Mouse (Mus musculus) myocyte (in vitro differentiated cells): ENCODE results near the gene Trim9. TPM values are rescaled to one million over a fixed set of nuclear protein-coding genes. Genes with fewer than 3 reads are reported as not detected.

Experiments used
- H3K27me3 ChIP-seq: one replicate; pipeline ENCODE4 v1.6.1; 2011; ENCODE audit not compliant: control insufficient read depth, insufficient read depth, insufficient read length
- H3K36me3 ChIP-seq: one replicate; pipeline ENCODE4 v1.6.1; 2011; ENCODE audit not compliant: control insufficient read depth, insufficient read depth
- H3K4me2 ChIP-seq: one replicate; pipeline ENCODE4 v1.6.1; 2011; ENCODE audit warnings: low read depth, control low read depth
- H3K4me3 ChIP-seq: one replicate; pipeline ENCODE4 v1.5.1; 2011; ENCODE audit warnings: mild to moderate bottlenecking, control low read depth, moderate library complexity
- H3K79me2 ChIP-seq: one replicate; pipeline ENCODE4 v1.6.1; 2011; ENCODE audit not compliant: control insufficient read depth, insufficient read depth
- H3ac ChIP-seq: one replicate; pipeline ENCODE4 v1.6.1; 2011; ENCODE audit not compliant: control insufficient read depth, insufficient read length
- CEBPB ChIP-seq: IDR thresholded peaks from 2 replicates; pipeline ENCODE4 v1.6.1; 2011; ENCODE audit warnings: mild to moderate bottlenecking, moderate library complexity; ENCODE audit not compliant: poor library complexity, insufficient read depth, severe bottlenecking
- E2F4 ChIP-seq: IDR thresholded peaks from one replicate; pipeline ENCODE4 v1.6.1; 2011; ENCODE audit warnings: mild to moderate bottlenecking, control low read depth, moderate library complexity; ENCODE audit not compliant: insufficient read depth
- MAX ChIP-seq: IDR thresholded peaks from one replicate; pipeline ENCODE4 v1.6.1; 2011; ENCODE audit warnings: low read depth, mild to moderate bottlenecking, control low read depth
- MYOD1 ChIP-seq, 3 experiments: IDR thresholded peaks; one replicate each; pipeline ENCODE4 v1.6.1; 2011; ENCODE audit warnings: control low read depth in 2 of 3, low read depth in 2 of 3, mild to moderate bottlenecking in 2 of 3, moderate library complexity in 1 of 3; ENCODE audit not compliant: insufficient read length in 2 of 3, control insufficient read depth in 1 of 3
- MYOG ChIP-seq, 3 experiments: IDR thresholded peaks; one replicate each; pipeline ENCODE4 v1.6.1; 2011; ENCODE audit warnings: control low read depth in 2 of 3, low read depth in 2 of 3, mild to moderate bottlenecking in 2 of 3; ENCODE audit not compliant: insufficient read length in 2 of 3, control insufficient read depth in 1 of 3, insufficient read depth in 1 of 3
- POLR2A ChIP-seq: IDR thresholded peaks from one replicate; pipeline ENCODE4 v1.6.1; 2011; ENCODE audit warnings: low read depth, mild to moderate bottlenecking, control low read depth, moderate library complexity; ENCODE audit not compliant: insufficient read length
- POLR2AphosphoS2 ChIP-seq: IDR thresholded peaks from one replicate; pipeline ENCODE4 v1.6.1; 2011; ENCODE audit warnings: low read depth, control low read depth; ENCODE audit not compliant: insufficient read length
- REST ChIP-seq: IDR thresholded peaks from one replicate; pipeline ENCODE4 v1.6.1; 2011; ENCODE audit warnings: mild to moderate bottlenecking, control low read depth, moderate library complexity; ENCODE audit not compliant: insufficient read depth, insufficient read length
- SRF ChIP-seq: IDR thresholded peaks from one replicate; pipeline ENCODE4 v1.6.1; 2011; ENCODE audit warnings: low read depth; ENCODE audit not compliant: control insufficient read depth, insufficient read length
- TCF12 ChIP-seq: IDR thresholded peaks from one replicate; pipeline ENCODE4 v1.6.1; 2011; ENCODE audit warnings: mild to moderate bottlenecking, control low read depth; ENCODE audit not compliant: poor library complexity, insufficient read depth, severe bottlenecking
- TCF3 ChIP-seq: IDR thresholded peaks from one replicate; pipeline ENCODE4 v1.6.1; 2011; ENCODE audit warnings: low read depth, control low read depth; ENCODE audit not compliant: insufficient read length
- USF1 ChIP-seq: IDR thresholded peaks from one replicate; pipeline ENCODE4 v1.6.1; 2011; ENCODE audit warnings: low read depth, mild to moderate bottlenecking, control low read depth, moderate library complexity
- polyA plus RNA-seq: library from polyadenylated mRNA; unstranded; fragments of >200 nt; fragmentation: generic; extraction: Trizol; gene quantifications from one replicate; pipeline ENCODE4 v1.2.1, GENCODE M21; 2012; ENCODE audit warnings: missing spikeins

The Trim9 gene
- polyA plus RNA-seq, 1 experiment, result not detected

- Histone ChIP-seq H3K4me2 (no peak overlapping the region), H3ac (no peak overlapping the region), H3K27me3 (peaks cover 18% of the 10 kb centered on the region), H3K79me2 (no peaks in the 10 kb centered on the region), H3K4me3 (no peak overlapping the region), H3K36me3 (no peaks in the 10 kb centered on the region)
- TF ChIP-seq MYOG (IDR thresholded peaks at IDR 0.05; ENCODE audit: control insufficient read depth in 1 of 3, insufficient read depth in 1 of 3, insufficient read length in 2 of 3, low read depth in 2 of 3) (no peak), POLR2AphosphoS2 (no peak), SRF (no peak), USF1 (no peak), TCF12 (no peak), MYOD1 (IDR thresholded peaks at IDR 0.05; ENCODE audit: control insufficient read depth in 1 of 3, insufficient read length in 2 of 3, low read depth in 2 of 3) (no peak), TCF3 (no peak), E2F4 (no peak), REST (no peak), CEBPB (no peak), POLR2A (no peak)
Measured at GRCm38 (mm10) chr12:70221425-70221824, 126.0 kb downstream of the Trim9 start.

GRCm38 (mm10) chr12:70218795-70219540 lies 128.4 kb downstream of the Trim9 start:
- TF ChIP-seq POLR2A (no peak), TCF12 (no peak), E2F4 (no peak)
- Histone ChIP-seq H3K79me2 (no peaks in the 10 kb centered on the region), H3K36me3 (no peaks in the 10 kb centered on the region), H3K27me3 (peaks cover 6% of the 10 kb centered on the region), H3K4me2 (no peak overlapping the region), H3K4me3 (no peak overlapping the region), H3ac (no peak overlapping the region)

GRCm38 (mm10) chr12:70216229-70216800 lies 131.1 kb downstream of the Trim9 start:
- H3K36me3 ChIP-seq, result no peaks in the 10 kb centered on the region
- no peak overlapping the region for H3ac ChIP-seq
- no peak for TF ChIP-seq POLR2A
- TF ChIP-seq E2F4, result no peak
- TF ChIP-seq POLR2AphosphoS2, result no peak
- no peak for TF ChIP-seq USF1
- TF ChIP-seq TCF12, result no peak
- TF ChIP-seq CEBPB, result no peak
- TF ChIP-seq MYOD1 (IDR thresholded peaks at IDR 0.05; ENCODE audit: control insufficient read depth in 1 of 3, insufficient read length in 2 of 3, low read depth in 2 of 3), result no peak
- TF ChIP-seq TCF3, result no peak
- no peak for TF ChIP-seq MAX
- TF ChIP-seq SRF, result no peak
- TF ChIP-seq MYOG (IDR thresholded peaks at IDR 0.05; ENCODE audit: control insufficient read depth in 1 of 3, insufficient read depth in 1 of 3, insufficient read length in 2 of 3, low read depth in 2 of 3), result no peak
- H3K4me2 ChIP-seq, result no peak overlapping the region
- no peak overlapping the region for H3K4me3 ChIP-seq
- no peaks in the 10 kb centered on the region for H3K79me2 ChIP-seq
- H3K27me3 ChIP-seq, result peaks cover 6% of the 10 kb centered on the region

- Histone ChIP-seq H3K4me2 (no peak overlapping the region), H3K79me2 (no peaks in the 10 kb centered on the region), H3ac (no peak overlapping the region), H3K27me3 (peaks cover 6% of the 10 kb centered on the region), H3K4me3 (no peak overlapping the region), H3K36me3 (no peaks in the 10 kb centered on the region)
- no peak for TF ChIP-seq TCF3
- TF ChIP-seq TCF12, result no peak
- TF ChIP-seq SRF, result no peak
- TF ChIP-seq E2F4, result no peak
- TF ChIP-seq POLR2A, result no peak
- TF ChIP-seq CEBPB, result no peak
Measured at GRCm38 (mm10) chr12:70214281-70214680, 133.1 kb downstream of the Trim9 start.

- H3K79me2 ChIP-seq, result no peaks in the 10 kb centered on the region
- H3K4me2 ChIP-seq, result no peak overlapping the region
- TF ChIP-seq E2F4, result no peak
- no peak for TF ChIP-seq REST
- no peak for TF ChIP-seq TCF3
- no peak for TF ChIP-seq MAX
- TF ChIP-seq POLR2AphosphoS2, result no peak
- no peak for TF ChIP-seq TCF12
- TF ChIP-seq SRF, result no peak
- TF ChIP-seq POLR2A, result no peak
- TF ChIP-seq USF1, result no peak
- no peak for TF ChIP-seq MYOD1 (IDR thresholded peaks at IDR 0.05; ENCODE audit: control insufficient read depth in 1 of 3, insufficient read length in 2 of 3, low read depth in 2 of 3)
- no peak for TF ChIP-seq MYOG (IDR thresholded peaks at IDR 0.05; ENCODE audit: control insufficient read depth in 1 of 3, insufficient read depth in 1 of 3, insufficient read length in 2 of 3, low read depth in 2 of 3)
- TF ChIP-seq CEBPB, result no peak
- H3K36me3 ChIP-seq, result no peaks in the 10 kb centered on the region
- no peak overlapping the region for H3K4me3 ChIP-seq
- no peak overlapping the region for H3ac ChIP-seq
- H3K27me3 ChIP-seq, result peaks cover 8% of the 10 kb centered on the region
Measured at GRCm38 (mm10) chr12:70213601-70214000, 133.8 kb downstream of the Trim9 start.
